9 mouse cellular contexts compared by ENCODE assay signal in the genomic region with DNA sequence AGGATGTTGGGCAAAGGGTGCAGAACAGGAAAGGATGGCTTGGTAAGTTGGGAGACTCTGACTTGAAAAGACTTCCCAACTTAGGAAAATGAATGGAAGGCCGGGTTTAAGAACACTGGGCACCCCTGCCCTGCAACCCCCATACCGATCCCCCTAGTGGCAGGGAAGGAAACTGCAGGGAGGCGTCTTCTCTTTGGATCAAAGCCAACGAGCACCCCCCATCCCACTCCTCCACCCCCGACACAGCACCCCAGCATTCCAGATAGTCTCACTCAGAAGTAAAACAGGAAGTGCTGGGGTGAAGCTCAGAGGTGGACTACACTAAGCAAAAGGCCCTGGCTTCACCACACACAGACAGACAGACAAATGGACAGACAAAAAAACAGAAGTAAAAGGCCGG.
DNase-seq lines count a peak whose midpoint lies in the region; ATAC-seq and TF ChIP-seq lines count a peak whose summit lies in the region.
"Had no signal": no experiment of that assay in that cellular context is flagged by ENCODE, and none has a peak within 500 bp of the region (broad histone marks: within the 10 kb centered on the region; RNA-seq: fewer than 3 reads in every experiment).

No protein-coding gene starts in this region.

- H3K4me1 ChIP-seq in liver, adult 2 months (ENCODE audit: control insufficient read depth, insufficient read depth, low read length), result peaks cover 15% of the 10 kb centered on the region
- H3K4me1 ChIP-seq in liver, embryonic 12.5 days, result peaks cover 21% of the 10 kb centered on the region
- H3K4me1 ChIP-seq in cortical plate, adult 2 months (ENCODE audit: control insufficient read depth, insufficient read depth, low read length), result no peaks in the 10 kb centered on the region
- H3K4me1 ChIP-seq in small intestine, adult 2 months (ENCODE audit: control insufficient read depth, insufficient read depth, insufficient read length, low read length), result no peaks in the 10 kb centered on the region

- DNase-seq in embryo, embryonic 10.5 days (ENCODE audit: low spot score), result peak; percentile 66
- DNase-seq in embryo, embryonic 9.5 days (ENCODE audit: extremely low spot score), result no peak
- DNase-seq in liver, adult 2 months (ENCODE audit: extremely low read depth, low read depth, low spot score), result no peak
- no peak for DNase-seq in right cerebral cortex, adult 2 months (ENCODE audit: low spot score in 2 of 2)
- DNase-seq in adrenal gland, postnatal 10 days, result no peak

- peaks cover 18% of the 10 kb centered on the region for H3K36me3 ChIP-seq in liver, adult 2 months (ENCODE audit: control insufficient read depth, insufficient read depth, low read length)
- peaks cover 44% of the 10 kb centered on the region for H3K36me3 ChIP-seq in liver, embryonic 12.5 days
- no peaks in the 10 kb centered on the region for H3K36me3 ChIP-seq in small intestine, adult 2 months (ENCODE audit: control insufficient read depth, insufficient read depth, low read length)

- no peak overlapping the region for H3K4me3 ChIP-seq in liver, adult 2 months (ENCODE audit: insufficient read depth, low read depth, low read length)
- H3K4me3 ChIP-seq in liver, embryonic 12.5 days, result no peak overlapping the region
- no peak overlapping the region for H3K4me3 ChIP-seq in cortical plate, adult 2 months (ENCODE audit: insufficient read depth, low read length)
- no peak overlapping the region for H3K4me3 ChIP-seq in small intestine, adult 2 months (ENCODE audit: low read depth, low read length)
- H3K4me3 ChIP-seq: forebrain, embryonic 13.5 days had no signal

- no peak for TF ChIP-seq POLR2A in liver, adult 2 months (IDR thresholded peaks at IDR 0.05; ENCODE audit: extremely low read depth, insufficient read depth, low read length)
- no peak for TF ChIP-seq POLR2A in cortical plate, adult 2 months (IDR thresholded peaks at IDR 0.05; ENCODE audit: extremely low read depth, insufficient read depth, low read length)
- no peak for TF ChIP-seq POLR2A in small intestine, adult 2 months (IDR thresholded peaks at IDR 0.05; ENCODE audit: low read depth, low read length)

- no peaks in the 10 kb centered on the region for H3K27me3 ChIP-seq in liver, adult 2 months (ENCODE audit: control insufficient read depth, insufficient read depth, low read length)
- H3K27me3 ChIP-seq in liver, embryonic 12.5 days (replicated peaks), result no peaks in the 10 kb centered on the region
- H3K27me3 ChIP-seq in small intestine, adult 2 months (ENCODE audit: control insufficient read depth, insufficient read depth, low read length), result peaks cover 13% of the 10 kb centered on the region
- H3K27me3 ChIP-seq: forebrain, embryonic 13.5 days had no signal

- WGBS in liver, adult 2 months, result 41% methylated on average over 6 of the region's 6 CpGs
- WGBS in liver, embryonic 12.5 days (ENCODE audit: insufficient replicate concordance), result 28% methylated on average over 6 of the region's 6 CpGs
- WGBS in small intestine, adult 2 months, result 24% methylated on average over 6 of the region's 6 CpGs

- H3K9ac ChIP-seq in liver, adult 2 months (ENCODE audit: low read depth, low read length), result no peak overlapping the region
- no peak overlapping the region for H3K9ac ChIP-seq in liver, embryonic 12.5 days
- H3K9ac ChIP-seq: forebrain, embryonic 13.5 days had no signal

- ATAC-seq in liver, embryonic 12.5 days, result no peak
- ATAC-seq: forebrain, embryonic 13.5 days had no signal

- no peaks in the 10 kb centered on the region for H3K9me3 ChIP-seq in liver, embryonic 12.5 days (replicated peaks)
- H3K9me3 ChIP-seq: forebrain, embryonic 13.5 days had no signal

- no peaks in the 10 kb centered on the region for H3K79me2 ChIP-seq in liver, adult 2 months (ENCODE audit: control insufficient read depth, insufficient read depth, low read length)

- H3K27ac ChIP-seq in liver, adult 2 months (replicated peaks; ENCODE audit: insufficient read depth, low read depth, low read length), result no peak overlapping the region
- H3K27ac ChIP-seq in liver, embryonic 12.5 days, result no peak overlapping the region
- no peak overlapping the region for H3K27ac ChIP-seq in cortical plate, adult 2 months (ENCODE audit: insufficient read depth, low read length)
- no peak overlapping the region for H3K27ac ChIP-seq in small intestine, adult 2 months (ENCODE audit: insufficient read depth, low read depth, low read length)
- H3K27ac ChIP-seq: forebrain, embryonic 13.5 days had no signal

- H3K4me2 ChIP-seq in liver, embryonic 12.5 days, result no peak overlapping the region
- H3K4me2 ChIP-seq: forebrain, embryonic 13.5 days had no signal

- TF ChIP-seq CTCF in liver, adult 2 months (IDR thresholded peaks at IDR 0.05; ENCODE audit: low read depth, low read length), result peak; percentile 75
- TF ChIP-seq CTCF in cortical plate, adult 2 months (IDR thresholded peaks at IDR 0.05; ENCODE audit: extremely low read depth, insufficient read depth, low read length), result peak; percentile 54
- peak; percentile 73; the same call in 1 of the 2 replicates for TF ChIP-seq CTCF in small intestine, adult 2 months (IDR thresholded peaks at IDR 0.05; ENCODE audit: extremely low read depth, insufficient read length, insufficient replicate concordance, low read depth, low read length)
